Mouse (Mus musculus) heart, embryonic 12.5 days (tissue): ENCODE data around the gene Miox. TPM values are rescaled to one million over a fixed set of nuclear protein-coding genes. Genes with fewer than 3 reads are reported as not detected.

Experiments used
- ATAC-seq: fragments of 200-750 bp; cut with Nextera tagmentation; 2 replicates; pipeline ENCODE4 v1.8.0; 2017; ENCODE audit warnings: moderate TSS enrichment, moderate library complexity; ENCODE audit not compliant: insufficient number of reproducible peaks, low FRiP score
- H3K27ac ChIP-seq: fragments of 300-500 bp; sonication (generic); 2 replicates; pipeline ENCODE4 v1.5.1; 2016; ENCODE audit warnings: mild to moderate bottlenecking, moderate library complexity; ENCODE audit not compliant: poor library complexity, severe bottlenecking
- H3K27me3 ChIP-seq: fragments of 300-500 bp; sonication (generic); replicated peaks from 2 replicates; pipeline ENCODE4 v1.6.1; 2016; ENCODE audit warnings: mild to moderate bottlenecking, moderate library complexity
- H3K36me3 ChIP-seq: fragments of 300-500 bp; sonication (generic); 2 replicates; pipeline ENCODE4 v1.6.1; 2016; ENCODE audit warnings: mild to moderate bottlenecking, moderate library complexity
- H3K4me1 ChIP-seq: fragments of 300-500 bp; sonication (generic); replicated peaks from 2 replicates; pipeline ENCODE4 v1.6.1; 2016; ENCODE audit warnings: mild to moderate bottlenecking
- H3K4me2 ChIP-seq: fragments of 300-500 bp; sonication (generic); 2 replicates; pipeline ENCODE4 v1.6.1; 2016; ENCODE audit warnings: mild to moderate bottlenecking, moderate library complexity
- H3K4me3 ChIP-seq: fragments of 300-500 bp; sonication (generic); 2 replicates; pipeline ENCODE4 v1.5.1; 2016; ENCODE audit warnings: mild to moderate bottlenecking
- H3K9ac ChIP-seq: fragments of 300-500 bp; sonication (generic); 2 replicates; pipeline ENCODE4 v1.6.1; 2016; ENCODE audit warnings: mild to moderate bottlenecking, moderate library complexity
- H3K9me3 ChIP-seq: fragments of 300-500 bp; sonication (generic); replicated peaks from 2 replicates; pipeline ENCODE4 v1.6.1; 2016; ENCODE audit warnings: mild to moderate bottlenecking, moderate library complexity
- WGBS: fragments of 180-500 bp; shearing (Covaris S2); methylation state at CpG from one replicate; pipeline ENCODE4 v1.1.7; 2016; 5-methylcytosine and 5-hydroxymethylcytosine counted together
- polyA plus RNA-seq: library from polyadenylated mRNA; unstranded; fragments of >200 nt; fragmentation: Nextera tagmentation; extraction: Ambion mirVana; gene quantifications from 2 replicates; pipeline ENCODE4 v1.2.1, GENCODE M21; 2016

The Miox gene
- polyA plus RNA-seq, 1 experiment from 2014 or later = not detected

- 1% methylated on average over 37 of the region's 37 CpGs for WGBS
- H3K27ac ChIP-seq = peak within 1 kb of the TSS; percentile 77
- H3K4me3 ChIP-seq = peak within 1 kb of the TSS; percentile 95
- no peaks in the 10 kb centered on the region for H3K9me3 ChIP-seq
- no peaks in the 10 kb centered on the region for H3K36me3 ChIP-seq
- H3K9ac ChIP-seq = peak within 1 kb of the TSS; percentile 93
- peak; percentile 100 for ATAC-seq
- peaks cover 44% of the 10 kb centered on the region for H3K4me1 ChIP-seq
- no peaks in the 10 kb centered on the region for H3K27me3 ChIP-seq
- H3K4me2 ChIP-seq = peak within 1 kb of the TSS; percentile 96
Measured at GRCm38 (mm10) chr15:89315190-89315731, 18.9 kb upstream of the Miox start, which contains the start of gene Sbf1. TSS of gene Sbf1 (minus strand) at chr15:89315311.

GRCm38 (mm10) chr15:89316146-89316545 is 18.1 kb upstream of the Miox start:
- Histone ChIP-seq H3K27ac (no peak overlapping the region), H3K4me1 (peaks cover 35% of the 10 kb centered on the region), H3K4me3 (no peak overlapping the region), H3K9ac (no peak overlapping the region), H3K36me3 (no peaks in the 10 kb centered on the region), H3K9me3 (no peaks in the 10 kb centered on the region), H3K4me2 (peak overlapping the region; percentile 96; the same call in 1 of the 2 replicates), H3K27me3 (0 out of 2 replicates have a peak, but pooled peaks cover 5% of the 10 kb centered on the region)
- WGBS = 67% methylated on average over 11 of the region's 11 CpGs
- ATAC-seq = no peak

- ATAC-seq = no peak
- H3K4me1 ChIP-seq = peaks cover 7% of the 10 kb centered on the region; the same call in 1 of the 2 replicates
- 66% methylated on average over 8 of the region's 8 CpGs for WGBS
Measured at GRCm38 (mm10) chr15:89321264-89321663, 12.9 kb upstream of the Miox start.

GRCm38 (mm10) chr15:89322670-89323522 is 11.3 kb upstream of the Miox start, which contains the start of gene Adm2:
TSS of gene Adm2 (plus strand) at chr15:89322720.
- H3K27ac ChIP-seq = no peak within 1 kb of the TSS
- H3K4me2 ChIP-seq = peak within 1 kb of the TSS; percentile 65
- 7% methylated on average over 26 of the region's 26 CpGs for WGBS
- H3K36me3 ChIP-seq = no peaks in the 10 kb centered on the region
- H3K9me3 ChIP-seq = no peaks in the 10 kb centered on the region
- H3K4me1 ChIP-seq = peaks cover 7% of the 10 kb centered on the region; the same call in 1 of the 2 replicates
- peak within 1 kb of the TSS; percentile 57; the same call in 1 of the 2 replicates for H3K9ac ChIP-seq
- H3K4me3 ChIP-seq = peak within 1 kb of the TSS; percentile 36
- peak; percentile 55; the same call in 1 of the 2 replicates for ATAC-seq
- peaks cover 40% of the 10 kb centered on the region for H3K27me3 ChIP-seq

More at GRCm38 (mm10) chr15:89321264-89321663, 12.9 kb upstream of the Miox start:
- Histone ChIP-seq H3K4me2 (no peak overlapping the region), H3K27me3 (peaks cover 34% of the 10 kb centered on the region), H3K9ac (no peak overlapping the region), H3K9me3 (no peaks in the 10 kb centered on the region), H3K36me3 (no peaks in the 10 kb centered on the region), H3K27ac (no peak overlapping the region), H3K4me3 (no peak overlapping the region)

GRCm38 (mm10) chr15:89323656-89324055 is 10.5 kb upstream of the Miox start:
- ATAC-seq = no peak
- peaks cover 7% of the 10 kb centered on the region; the same call in 1 of the 2 replicates for H3K4me1 ChIP-seq
- no peaks in the 10 kb centered on the region for H3K9me3 ChIP-seq
- no peaks in the 10 kb centered on the region for H3K36me3 ChIP-seq
- H3K27me3 ChIP-seq = peaks cover 40% of the 10 kb centered on the region
- H3K9ac ChIP-seq = no peak overlapping the region
- WGBS = 72% methylated on average over 4 of the region's 4 CpGs
- no peak overlapping the region for H3K4me2 ChIP-seq
- H3K27ac ChIP-seq = no peak overlapping the region
- H3K4me3 ChIP-seq = no peak overlapping the region

GRCm38 (mm10) chr15:89326441-89326840 is 7.8 kb upstream of the Miox start:
- Histone ChIP-seq H3K4me3 (no peak overlapping the region), H3K9ac (no peak overlapping the region), H3K27me3 (peaks cover 34% of the 10 kb centered on the region), H3K36me3 (no peaks in the 10 kb centered on the region), H3K9me3 (no peaks in the 10 kb centered on the region), H3K4me2 (no peak overlapping the region), H3K27ac (no peak overlapping the region), H3K4me1 (peaks cover 7% of the 10 kb centered on the region; the same call in 1 of the 2 replicates)
- WGBS = 57% methylated on average over 5 of the region's 5 CpGs
- ATAC-seq = no peak

GRCm38 (mm10) chr15:89334774-89335537 is 758 bp downstream of the Miox start:
- Histone ChIP-seq H3K4me3 (no peak overlapping the region), H3K4me1 (no peaks in the 10 kb centered on the region), H3K27ac (no peak overlapping the region), H3K9me3 (0 out of 2 replicates have a peak, but pooled peaks cover 3% of the 10 kb centered on the region), H3K36me3 (no peaks in the 10 kb centered on the region), H3K27me3 (no peaks in the 10 kb centered on the region), H3K9ac (no peak overlapping the region), H3K4me2 (no peak overlapping the region)
- 76% methylated on average over 17 of the region's 17 CpGs for WGBS
- ATAC-seq = no peak

GRCm38 (mm10) chr15:89336422-89336821 is 2.2 kb downstream of the Miox start:
- H3K4me1 ChIP-seq = no peaks in the 10 kb centered on the region
- H3K9me3 ChIP-seq = 0 out of 2 replicates have a peak, but pooled peaks cover 3% of the 10 kb centered on the region
- no peak overlapping the region for H3K27ac ChIP-seq
- no peaks in the 10 kb centered on the region for H3K36me3 ChIP-seq
- WGBS = 80% methylated on average over 14 of the region's 14 CpGs
- H3K4me3 ChIP-seq = no peak overlapping the region
- H3K27me3 ChIP-seq = no peaks in the 10 kb centered on the region
- H3K4me2 ChIP-seq = no peak overlapping the region
- no peak overlapping the region for H3K9ac ChIP-seq
- ATAC-seq = no peak; the same call in 1 of the 2 replicates

GRCm38 (mm10) chr15:89339696-89340095 is 5.5 kb downstream of the Miox start:
- 87% methylated on average over 2 of the region's 2 CpGs for WGBS
- Histone ChIP-seq H3K4me2 (no peak overlapping the region), H3K9ac (no peak overlapping the region), H3K4me3 (no peak overlapping the region), H3K36me3 (no peaks in the 10 kb centered on the region), H3K4me1 (no peaks in the 10 kb centered on the region), H3K9me3 (0 out of 2 replicates have a peak, but pooled peaks cover 3% of the 10 kb centered on the region), H3K27ac (no peak overlapping the region), H3K27me3 (no peaks in the 10 kb centered on the region)
- ATAC-seq = no peak

GRCm38 (mm10) chr15:89340136-89340535 is 5.9 kb downstream of the Miox start:
- Histone ChIP-seq H3K27me3 (no peaks in the 10 kb centered on the region), H3K9me3 (0 out of 2 replicates have a peak, but pooled peaks cover 3% of the 10 kb centered on the region), H3K9ac (no peak overlapping the region), H3K27ac (no peak overlapping the region), H3K4me3 (no peak overlapping the region), H3K4me1 (no peaks in the 10 kb centered on the region), H3K36me3 (no peaks in the 10 kb centered on the region), H3K4me2 (no peak overlapping the region)
- WGBS = 74% methylated on average over 3 of the region's 3 CpGs
- no peak for ATAC-seq
